Mouse (Mus musculus): ENCODE data around the gene Fzd2.

- TF ChIP-seq CTCF (conservative IDR thresholded peaks at IDR 0.05; ENCODE audit: low read length) (no peak), POU5F1 (IDR thresholded peaks at IDR 0.05; ENCODE audit: borderline replicate concordance, low read length) (no peak), NANOG (IDR thresholded peaks at IDR 0.05; ENCODE audit: borderline replicate concordance, low read length) (no peak)
Observed at GRCm38 (mm10) chr11:102656326-102656926, 52.2 kb downstream of the Fzd2 start.

Data from E14TG2a.4 (cell line).